Mouse (Mus musculus) testis, adult 2 months (tissue): ENCODE data around the gene Tesk2.

ENCODE experiments used
- CTCF ChIP-seq: fragments of 200-500 bp; IDR thresholded peaks from 2 replicates; pipeline ENCODE4 v1.5.1; 2012; ENCODE audit warnings: low read depth, mild to moderate bottlenecking, inconsistent platforms, low read length, moderate library complexity; ENCODE audit not compliant: control insufficient read depth, insufficient read depth, insufficient replicate concordance
- POLR2A ChIP-seq: fragments of 200-500 bp; IDR thresholded peaks from 2 replicates; pipeline ENCODE4 v1.6.1; 2012; ENCODE audit warnings: low read depth, mild to moderate bottlenecking, inconsistent platforms, low read length, moderate library complexity; ENCODE audit not compliant: control insufficient read depth

GRCm38 (mm10) chr4:116719396-116719795 lies 1.4 kb upstream of the Tesk2 start:
- TF ChIP-seq CTCF: no peak
- no peak for TF ChIP-seq POLR2A
